Mouse (Mus musculus) erythroblast, embryonic 14.5 days (primary cell): ENCODE measurements around the gene Tnr.

Source experiments
- GATA1 ChIP-seq: IDR thresholded peaks from 2 replicates; pipeline ENCODE4 v1.6.1; 2012; ENCODE audit warnings: low read length, inconsistent platforms, mixed read lengths
- TAL1 ChIP-seq: IDR thresholded peaks from 3 replicates; pipeline ENCODE4 v1.6.1; 2012; ENCODE audit warnings: low read length, inconsistent platforms, mixed read lengths

GRCm38 (mm10) chr1:159574661-159575060 is 51.1 kb downstream of the Tnr start:
- TF ChIP-seq TAL1 (no peak), GATA1 (no peak)
